Mouse (Mus musculus) small intestine, adult 2 months (tissue): ENCODE data around the gene Shroom4.

Source experiments
- CTCF ChIP-seq: fragments of 200-500 bp; IDR thresholded peaks from 2 replicates; pipeline ENCODE4 v1.5.1; 2012; ENCODE audit warnings: low read depth, mild to moderate bottlenecking, control low read depth, inconsistent platforms, low read length, moderate library complexity, mixed read lengths; ENCODE audit not compliant: insufficient replicate concordance, insufficient read length; ENCODE audit errors: extremely low read depth
- POLR2A ChIP-seq: fragments of 200-500 bp; IDR thresholded peaks from 2 replicates; pipeline ENCODE4 v1.6.1; 2012; ENCODE audit warnings: low read depth, mild to moderate bottlenecking, control low read depth, inconsistent platforms, low read length, moderate library complexity

DNA sequence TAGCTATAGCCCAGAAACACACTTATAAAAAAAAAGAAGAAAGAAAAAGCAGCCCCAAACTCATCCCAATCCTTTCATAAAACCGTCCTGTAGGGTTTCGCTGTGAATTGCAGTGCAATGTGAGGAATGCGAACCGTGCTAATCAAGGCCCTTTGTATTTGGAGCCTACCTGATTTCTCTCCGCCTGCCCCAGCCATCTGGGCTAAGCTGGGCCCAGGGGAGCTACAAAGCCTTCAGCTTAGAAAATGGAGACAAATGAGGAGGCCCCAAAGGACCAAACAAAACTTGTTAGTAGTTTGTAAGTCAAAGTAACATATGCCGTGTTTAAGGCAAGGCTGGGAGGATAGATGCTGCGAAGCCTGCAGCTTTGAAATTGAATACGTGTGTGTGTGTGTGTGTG is 84.2 kb downstream of the Shroom4 start:
- no peak for TF ChIP-seq POLR2A
- no peak for TF ChIP-seq CTCF
